Mouse (Mus musculus): ENCODE data around the gene Epn2.

GRCm38 (mm10) chr11:61611197-61611596, 31.7 kb upstream of the Epn2 start:
- TF ChIP-seq CTCF (IDR thresholded peaks at IDR 0.05; ENCODE audit: borderline replicate concordance, control insufficient read depth, extremely low read depth, insufficient read depth, low read length, poor library complexity) (no peak), POLR2A (IDR thresholded peaks at IDR 0.05; ENCODE audit: control insufficient read depth, extremely low read depth, insufficient read depth, low read length, poor library complexity) (no peak)
